Mouse (Mus musculus): ENCODE results near the gene Rab11a. TPM values are rescaled to one million over a fixed set of nuclear protein-coding genes. Genes with fewer than 3 reads are reported as not detected.
A peak's percentile ranks its signal among the peaks of the same experiment; 100 is the strongest.
"Not testable (repeated sequence)": the region's sequence is repeated elsewhere in the genome, so short reads cannot be mapped to it uniquely, and the experiment has no call there.

The Rab11a gene
- total and polyA plus RNA-seq, 2 experiments from 2014 or later: 153 to 465 TPM

DNA sequence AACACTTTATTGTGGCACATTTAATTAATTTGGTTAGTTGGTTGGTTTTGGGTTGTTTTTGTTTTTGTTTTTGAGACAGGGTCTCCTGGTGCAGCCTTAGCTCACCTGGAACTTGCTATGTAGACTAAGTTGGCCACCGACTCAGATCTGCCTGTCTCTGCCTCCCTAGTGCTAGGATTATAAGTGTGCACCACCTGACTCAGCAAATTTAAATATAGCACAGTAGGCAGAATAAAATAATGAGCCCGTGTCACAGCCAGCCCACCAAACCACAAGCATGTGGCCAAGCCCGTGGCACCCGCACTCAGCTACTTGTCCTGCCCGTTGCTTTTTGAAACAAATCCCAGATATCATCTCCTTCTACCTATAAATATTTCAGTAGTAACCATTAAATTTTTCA lies 15.0 kb upstream of the Rab11a start:
- H3K9ac ChIP-seq (replicated peaks; ENCODE audit: low read length): no peak overlapping the region
- no peak overlapping the region for H3K27ac ChIP-seq
- no peak overlapping the region for H3K4me3 ChIP-seq (ENCODE audit: low read length)
- DNase-seq (ENCODE audit: low spot score): no peak
- no peaks in the 10 kb centered on the region for H3K9me3 ChIP-seq (ENCODE audit: low read length)
- TF ChIP-seq CTCF (IDR thresholded peaks at IDR 0.05; ENCODE audit: low read depth): no peak
- no peaks in the 10 kb centered on the region for H3K4me1 ChIP-seq (ENCODE audit: insufficient read depth, low read length)
- no peaks in the 10 kb centered on the region for H3K27me3 ChIP-seq (ENCODE audit: insufficient read depth, low read length)
- ATAC-seq: no peak
- 87% methylated on average over 5 of the region's 5 CpGs for WGBS
- no peaks in the 10 kb centered on the region for H3K36me3 ChIP-seq (ENCODE audit: insufficient read depth, low read length)
- no peak overlapping the region for H3K4me2 ChIP-seq (ENCODE audit: low read depth, low read length)

DNA sequence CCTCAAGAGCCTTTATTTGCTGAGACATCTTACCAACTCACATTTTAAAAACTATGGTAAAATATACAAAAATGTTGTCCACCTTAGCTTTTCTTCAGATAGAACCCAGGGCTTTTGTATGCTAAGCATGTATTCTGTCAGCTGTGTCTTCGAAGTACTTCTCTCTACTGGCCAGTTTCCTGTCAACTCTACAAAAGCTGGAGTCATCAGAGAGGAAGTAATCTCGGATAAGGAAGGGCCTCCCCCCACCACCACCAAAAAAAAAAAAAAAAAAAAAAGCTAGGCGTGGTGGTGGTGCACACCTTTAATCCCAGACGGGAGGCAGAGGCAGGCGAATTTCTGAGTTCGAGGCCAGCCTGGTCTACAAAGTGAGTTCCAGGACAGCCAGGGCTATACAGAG lies 11.8 kb upstream of the Rab11a start:
- Histone ChIP-seq H3K9me3 (ENCODE audit: low read length) (no peaks in the 10 kb centered on the region), H3K4me3 (ENCODE audit: low read length) (no peak overlapping the region), H3K9ac (replicated peaks; ENCODE audit: low read length) (no peak overlapping the region), H3K36me3 (ENCODE audit: insufficient read depth, low read length) (no peaks in the 10 kb centered on the region), H3K27ac (no peak overlapping the region), H3K27me3 (ENCODE audit: insufficient read depth, low read length) (no peaks in the 10 kb centered on the region), H3K4me1 (ENCODE audit: insufficient read depth, low read length) (no peaks in the 10 kb centered on the region), H3K4me2 (ENCODE audit: low read depth, low read length) (no peak overlapping the region)
- 86% methylated on average over 6 of the region's 6 CpGs for WGBS
- DNase-seq (ENCODE audit: low spot score) (no peak), ATAC-seq (no peak)
- TF ChIP-seq CTCF (IDR thresholded peaks at IDR 0.05; ENCODE audit: low read depth): no peak

DNA sequence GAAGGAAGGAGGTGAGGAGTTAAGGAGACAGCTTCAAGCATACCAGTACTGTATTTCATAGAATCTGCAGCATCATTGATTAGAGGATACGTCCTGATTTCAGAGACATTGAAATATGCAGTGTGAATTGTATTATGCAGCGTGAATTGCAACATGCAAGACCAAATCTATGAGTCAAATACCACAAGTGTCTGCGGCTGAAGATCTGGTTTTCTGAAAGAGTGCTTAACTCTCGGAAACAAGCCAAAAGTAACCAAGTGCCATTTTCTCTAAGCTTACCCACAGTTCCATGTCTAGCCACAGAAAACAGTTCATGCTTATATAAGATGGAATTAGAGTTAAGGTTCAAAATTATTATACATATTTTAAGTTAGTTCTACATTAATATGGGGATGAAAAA lies 10.2 kb upstream of the Rab11a start:
- H3K27me3 ChIP-seq (ENCODE audit: insufficient read depth, low read length): no peaks in the 10 kb centered on the region
- H3K9me3 ChIP-seq (ENCODE audit: low read length): no peaks in the 10 kb centered on the region
- TF ChIP-seq CTCF (IDR thresholded peaks at IDR 0.05; ENCODE audit: low read depth): no peak
- no peaks in the 10 kb centered on the region for H3K36me3 ChIP-seq (ENCODE audit: insufficient read depth, low read length)
- no peak overlapping the region for H3K27ac ChIP-seq
- no peak overlapping the region for H3K4me3 ChIP-seq (ENCODE audit: low read length)
- no peaks in the 10 kb centered on the region for H3K4me1 ChIP-seq (ENCODE audit: insufficient read depth, low read length)
- ATAC-seq: no peak
- no peak overlapping the region for H3K9ac ChIP-seq (replicated peaks; ENCODE audit: low read length)
- DNase-seq (ENCODE audit: low spot score): no peak
- no peak overlapping the region for H3K4me2 ChIP-seq (ENCODE audit: low read depth, low read length)
- 84% methylated on average over 4 of the region's 4 CpGs for WGBS

DNA sequence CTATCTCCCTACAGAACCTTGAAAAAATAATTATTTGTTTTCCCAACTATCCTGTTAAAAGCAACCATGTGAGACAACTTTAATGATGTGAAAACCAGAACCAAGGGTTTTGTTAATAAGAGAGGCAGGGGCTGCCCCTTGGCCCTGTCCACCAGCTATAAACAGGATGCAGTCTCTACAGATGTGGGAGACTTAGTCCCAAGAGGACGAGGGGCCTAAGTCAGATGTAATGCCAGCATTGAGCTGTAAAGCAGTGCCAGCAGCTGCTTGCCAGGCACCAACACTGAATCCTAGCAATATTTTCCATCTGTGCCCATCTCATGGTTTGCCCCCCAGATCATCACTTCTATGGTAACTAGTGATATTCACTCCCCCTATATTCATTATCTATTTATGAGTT lies 4.9 kb upstream of the Rab11a start:
- Histone ChIP-seq H3K4me2 (ENCODE audit: low read depth, low read length) (no peak overlapping the region), H3K9me3 (ENCODE audit: low read length) (no peaks in the 10 kb centered on the region), H3K27ac (no peak overlapping the region), H3K4me3 (ENCODE audit: low read length) (no peak overlapping the region), H3K36me3 (ENCODE audit: insufficient read depth, low read length) (no peaks in the 10 kb centered on the region), H3K9ac (replicated peaks; ENCODE audit: low read length) (no peak overlapping the region), H3K4me1 (ENCODE audit: insufficient read depth, low read length) (no peaks in the 10 kb centered on the region), H3K27me3 (ENCODE audit: insufficient read depth, low read length) (no peaks in the 10 kb centered on the region)
- DNase-seq (ENCODE audit: low spot score) (no peak), ATAC-seq (no peak)
- TF ChIP-seq CTCF (IDR thresholded peaks at IDR 0.05; ENCODE audit: low read depth): no peak
- 57% methylated on average over 1 of the region's 1 CpGs for WGBS

DNA sequence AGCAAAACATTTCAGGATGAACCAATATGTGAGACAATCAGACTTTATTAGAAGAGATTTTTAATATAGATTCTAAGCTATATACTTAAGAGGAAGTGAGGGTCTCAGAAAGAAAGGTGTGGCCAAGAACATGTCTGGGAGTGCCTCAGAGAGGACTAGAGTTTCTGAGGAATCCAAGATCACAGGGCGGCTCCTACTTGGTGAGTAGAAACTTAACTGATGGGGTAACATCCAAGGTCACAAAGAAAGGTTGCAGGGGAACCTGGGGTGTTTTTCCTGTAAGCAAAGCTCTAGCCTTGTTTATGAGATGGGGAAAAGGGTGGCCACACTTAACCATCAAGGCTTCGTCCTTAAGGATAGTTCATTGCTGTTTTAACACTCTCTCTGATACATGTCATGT lies 1.4 kb upstream of the Rab11a start:
- Histone ChIP-seq H3K4me1 (ENCODE audit: insufficient read depth, low read length) (no peaks in the 10 kb centered on the region), H3K4me3 (ENCODE audit: low read length) (no peak overlapping the region), H3K4me2 (ENCODE audit: low read depth, low read length) (no peak overlapping the region), H3K27ac (no peak overlapping the region), H3K9ac (replicated peaks; ENCODE audit: low read length) (no peak overlapping the region), H3K27me3 (ENCODE audit: insufficient read depth, low read length) (no peaks in the 10 kb centered on the region), H3K9me3 (ENCODE audit: low read length) (no peaks in the 10 kb centered on the region), H3K36me3 (ENCODE audit: insufficient read depth, low read length) (no peaks in the 10 kb centered on the region)
- DNase-seq (ENCODE audit: low spot score): no peak
- 87% methylated on average over 2 of the region's 2 CpGs for WGBS
- no peak for TF ChIP-seq CTCF (IDR thresholded peaks at IDR 0.05; ENCODE audit: low read depth)
- no peak for ATAC-seq

GRCm38 (mm10) chr9:64736639-64737405 lies 736 bp downstream of the Rab11a start:
- 1% methylated on average over 32 of the region's 35 CpGs for WGBS
- no peaks in the 10 kb centered on the region for H3K36me3 ChIP-seq (ENCODE audit: insufficient read depth, low read length)
- DNase-seq (ENCODE audit: low spot score): peak; percentile 74
- peak; percentile 79 for ATAC-seq
- no peaks in the 10 kb centered on the region for H3K27me3 ChIP-seq (ENCODE audit: insufficient read depth, low read length)
- H3K4me3 ChIP-seq (ENCODE audit: low read length): peak overlapping the region; percentile 99
- no peaks in the 10 kb centered on the region for H3K9me3 ChIP-seq (ENCODE audit: low read length)
- peak; percentile 65 for TF ChIP-seq CTCF (IDR thresholded peaks at IDR 0.05; ENCODE audit: low read depth)
- H3K4me2 ChIP-seq (ENCODE audit: low read depth, low read length): peak overlapping the region; percentile 72
- peak overlapping the region; percentile 96 for H3K9ac ChIP-seq (replicated peaks; ENCODE audit: low read length)
- H3K4me1 ChIP-seq (ENCODE audit: insufficient read depth, low read length): no peaks in the 10 kb centered on the region
- H3K27ac ChIP-seq: peak overlapping the region; percentile 97

GRCm38 (mm10) chr9:64736076-64736638 lies 1.4 kb downstream of the Rab11a start:
- no peaks in the 10 kb centered on the region for H3K27me3 ChIP-seq (ENCODE audit: insufficient read depth, low read length)
- H3K4me3 ChIP-seq (ENCODE audit: low read length): peak overlapping the region; percentile 99
- H3K36me3 ChIP-seq (ENCODE audit: insufficient read depth, low read length): no peaks in the 10 kb centered on the region
- 11% methylated on average over 9 of the region's 9 CpGs for WGBS
- ATAC-seq (no peak), DNase-seq (ENCODE audit: low spot score) (peak; percentile 2)
- no peaks in the 10 kb centered on the region for H3K4me1 ChIP-seq (ENCODE audit: insufficient read depth, low read length)
- H3K9me3 ChIP-seq (ENCODE audit: low read length): no peaks in the 10 kb centered on the region
- peak overlapping the region; percentile 72 for H3K4me2 ChIP-seq (ENCODE audit: low read depth, low read length)
- H3K27ac ChIP-seq: peak overlapping the region; percentile 97
- no peak for TF ChIP-seq CTCF (IDR thresholded peaks at IDR 0.05; ENCODE audit: low read depth)
- H3K9ac ChIP-seq (replicated peaks; ENCODE audit: low read length): peak overlapping the region; percentile 96

DNA sequence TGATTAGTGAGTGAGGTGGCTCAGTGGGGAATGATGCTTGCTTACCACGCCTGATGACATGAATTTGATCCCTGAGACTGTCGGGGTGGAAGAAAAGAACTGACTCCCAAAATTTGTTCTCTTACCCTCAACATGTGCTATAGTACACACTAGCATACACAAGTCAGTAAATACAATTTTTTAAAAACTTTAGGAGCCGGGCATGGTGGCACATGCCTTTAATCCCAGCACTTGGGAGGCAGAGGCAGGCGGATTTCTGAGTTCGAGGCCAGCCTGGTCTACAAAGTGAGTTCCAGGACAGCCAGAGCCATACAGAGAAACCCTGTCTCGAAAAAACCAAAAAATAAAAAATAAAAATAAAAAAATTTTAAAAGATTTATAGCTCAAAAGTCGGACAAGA lies 2.6 kb downstream of the Rab11a start:
- DNase-seq (ENCODE audit: low spot score); H3K4me2 ChIP-seq (ENCODE audit: low read depth, low read length); H3K36me3 ChIP-seq (ENCODE audit: insufficient read depth, low read length); H3K9me3 ChIP-seq (ENCODE audit: low read length); H3K4me1 ChIP-seq (ENCODE audit: insufficient read depth, low read length); H3K9ac ChIP-seq (replicated peaks; ENCODE audit: low read length); H3K27ac ChIP-seq; H3K4me3 ChIP-seq (ENCODE audit: low read length); ATAC-seq; H3K27me3 ChIP-seq (ENCODE audit: insufficient read depth, low read length): not testable (repeated sequence)
- WGBS: 89% methylated on average over 7 of the region's 7 CpGs

All from hindbrain, postnatal 0 days (tissue).